Mouse (Mus musculus): Measurements from ENCODE around the gene Ccdc78. TPM values are rescaled to one million over a fixed set of nuclear protein-coding genes. Genes with fewer than 3 reads are reported as not detected.
A peak's percentile ranks its signal among the peaks of the same experiment; 100 is the strongest.

The Ccdc78 gene
- polyA plus RNA-seq, 1 experiment from 2014 or later, result 0.18 TPM

DNA sequence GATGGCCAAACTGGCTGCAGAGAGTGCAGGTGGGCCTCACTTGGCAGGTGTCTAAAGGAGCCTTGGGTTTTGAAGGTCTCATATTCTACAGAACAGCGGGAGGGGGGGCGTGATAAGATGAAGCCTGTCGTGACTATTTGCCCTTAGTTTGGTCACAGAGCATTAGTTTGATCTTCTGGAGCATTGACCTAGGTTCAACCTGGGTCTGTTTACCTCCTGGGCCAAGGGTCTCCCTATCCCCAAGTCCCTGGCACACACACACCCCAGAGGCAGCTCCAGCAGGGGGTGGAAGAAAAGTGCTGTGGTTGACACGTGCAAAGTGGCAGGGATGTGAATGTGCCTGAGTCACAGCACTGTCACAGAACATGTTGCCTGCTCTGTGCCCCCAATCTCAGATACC lies 24.5 kb downstream of the Ccdc78 start:
- no peak overlapping the region for H3K27ac ChIP-seq (replicated peaks; ENCODE audit: low read depth, low read length)
- WGBS, result 72% methylated on average over 4 of the region's 4 CpGs
- DNase-seq (no peak), ATAC-seq (ENCODE audit: low FRiP score, low TSS enrichment) (no peak)
- peak overlapping the region; percentile 86; the same call in 1 of the 2 replicates for H3K4me3 ChIP-seq (replicated peaks; ENCODE audit: low read depth, low read length)
- H3K4me1 ChIP-seq (ENCODE audit: control insufficient read depth, insufficient read depth, low read length), result peaks cover 41% of the 10 kb centered on the region
- peak overlapping the region; percentile 95 for H3K4me2 ChIP-seq (ENCODE audit: low read length)
- H3K27me3 ChIP-seq (ENCODE audit: control insufficient read depth, insufficient read depth, low read length), result no peaks in the 10 kb centered on the region
- 0 out of 2 replicates have a peak overlapping the region, but pooled peaks have one; percentile 16 for H3K9ac ChIP-seq (replicated peaks; ENCODE audit: low read length)
- no peaks in the 10 kb centered on the region for H3K9me3 ChIP-seq (ENCODE audit: control insufficient read depth, low read length)
- no peaks in the 10 kb centered on the region for H3K36me3 ChIP-seq (ENCODE audit: control insufficient read depth, insufficient read depth, low read length)

GRCm38 (mm10) chr17:25813471-25813870 lies 27.1 kb downstream of the Ccdc78 start:
- ATAC-seq (ENCODE audit: low FRiP score, low TSS enrichment) (no peak), DNase-seq (peak; percentile 78)
- 3% methylated on average over 20 of the region's 20 CpGs for WGBS
- Histone ChIP-seq H3K4me3 (replicated peaks; ENCODE audit: low read depth, low read length) (0 out of 2 replicates have a peak overlapping the region, but pooled peaks have one; percentile 10), H3K9me3 (ENCODE audit: control insufficient read depth, low read length) (no peaks in the 10 kb centered on the region), H3K9ac (replicated peaks; ENCODE audit: low read length) (peak overlapping the region; percentile 42; the same call in 1 of the 2 replicates), H3K36me3 (ENCODE audit: control insufficient read depth, insufficient read depth, low read length) (peaks cover 22% of the 10 kb centered on the region), H3K27ac (replicated peaks; ENCODE audit: low read depth, low read length) (no peak overlapping the region), H3K4me1 (ENCODE audit: control insufficient read depth, insufficient read depth, low read length) (peaks cover 34% of the 10 kb centered on the region), H3K27me3 (ENCODE audit: control insufficient read depth, insufficient read depth, low read length) (peaks cover 9% of the 10 kb centered on the region), H3K4me2 (ENCODE audit: low read length) (peak overlapping the region; percentile 41)

DNA sequence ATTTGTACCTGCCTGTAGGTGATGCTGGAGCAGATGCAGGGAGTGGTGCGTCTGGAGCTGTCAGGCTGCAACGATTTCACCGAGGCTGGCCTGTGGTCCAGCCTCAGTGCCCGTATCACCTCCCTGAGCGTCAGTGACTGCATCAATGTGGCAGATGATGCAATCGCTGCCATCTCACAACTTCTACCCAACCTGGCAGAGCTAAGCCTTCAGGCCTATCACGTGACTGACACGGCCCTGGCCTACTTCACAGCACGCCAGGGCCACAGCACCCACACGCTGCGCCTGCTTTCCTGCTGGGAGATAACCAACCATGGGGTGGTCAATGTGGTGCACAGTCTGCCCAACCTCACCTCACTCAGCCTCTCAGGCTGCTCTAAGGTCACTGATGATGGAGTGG lies 31.3 kb downstream of the Ccdc78 start:
- 93% methylated on average over 11 of the region's 11 CpGs for WGBS
- no peak for DNase-seq

GRCm38 (mm10) chr17:25818851-25819780 lies 32.7 kb downstream of the Ccdc78 start:
- Histone ChIP-seq H3K4me2 (ENCODE audit: low read length) (no peak overlapping the region), H3K27me3 (ENCODE audit: control insufficient read depth, insufficient read depth, low read length) (peaks cover 10% of the 10 kb centered on the region), H3K36me3 (ENCODE audit: control insufficient read depth, insufficient read depth, low read length) (peaks cover 38% of the 10 kb centered on the region), H3K4me1 (ENCODE audit: control insufficient read depth, insufficient read depth, low read length) (peaks cover 7% of the 10 kb centered on the region), H3K9me3 (ENCODE audit: control insufficient read depth, low read length) (no peaks in the 10 kb centered on the region), H3K9ac (replicated peaks; ENCODE audit: low read length) (no peak overlapping the region), H3K27ac (replicated peaks; ENCODE audit: low read depth, low read length) (no peak overlapping the region), H3K4me3 (replicated peaks; ENCODE audit: low read depth, low read length) (no peak overlapping the region)
- no peak for ATAC-seq (ENCODE audit: low FRiP score, low TSS enrichment)
- 10% methylated on average over 45 of the region's 46 CpGs for WGBS
- no peak for DNase-seq

More for the DNA sequence above, 31.3 kb downstream of the Ccdc78 start:
- Histone ChIP-seq H3K36me3 (ENCODE audit: control insufficient read depth, insufficient read depth, low read length) (peaks cover 38% of the 10 kb centered on the region), H3K9ac (replicated peaks; ENCODE audit: low read length) (no peak overlapping the region), H3K27me3 (ENCODE audit: control insufficient read depth, insufficient read depth, low read length) (peaks cover 10% of the 10 kb centered on the region), H3K4me2 (ENCODE audit: low read length) (no peak overlapping the region), H3K4me1 (ENCODE audit: control insufficient read depth, insufficient read depth, low read length) (peaks cover 10% of the 10 kb centered on the region), H3K4me3 (replicated peaks; ENCODE audit: low read depth, low read length) (no peak overlapping the region), H3K9me3 (ENCODE audit: control insufficient read depth, low read length) (no peaks in the 10 kb centered on the region), H3K27ac (replicated peaks; ENCODE audit: low read depth, low read length) (no peak overlapping the region)
- ATAC-seq (ENCODE audit: low FRiP score, low TSS enrichment), result no peak

DNA sequence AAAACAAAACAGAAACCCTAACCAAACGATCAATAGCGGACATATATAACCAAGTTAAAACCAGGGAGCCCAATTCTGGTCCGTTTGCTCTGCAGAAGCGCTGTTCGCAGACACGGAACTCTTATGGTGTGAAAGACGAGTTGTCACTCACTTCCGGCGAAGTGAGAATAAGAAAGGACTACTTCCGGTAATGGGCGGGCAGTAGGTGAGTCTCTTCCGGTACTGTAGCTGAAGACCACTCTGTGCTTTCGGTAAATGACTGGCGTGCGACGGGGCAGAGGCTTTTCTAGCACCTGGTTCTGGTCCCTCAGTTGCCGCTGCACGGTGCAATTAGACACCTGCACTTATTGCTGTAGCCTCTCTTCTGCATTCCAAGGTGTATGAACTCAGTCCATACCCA lies 37.1 kb downstream of the Ccdc78 start, which contains the start of gene Wdr24:
Wdr24 (plus strand) TSS at position 176 of the 400 bp plus-strand sequence.
- Histone ChIP-seq H3K4me2 (ENCODE audit: low read length) (peak within 1 kb of the TSS; percentile 97), H3K27me3 (ENCODE audit: control insufficient read depth, insufficient read depth, low read length) (peaks cover 1% of the 10 kb centered on the region; the same call in 1 of the 2 replicates), H3K36me3 (ENCODE audit: control insufficient read depth, insufficient read depth, low read length) (peaks cover 38% of the 10 kb centered on the region), H3K9me3 (ENCODE audit: control insufficient read depth, low read length) (no peaks in the 10 kb centered on the region), H3K9ac (replicated peaks; ENCODE audit: low read length) (peak within 1 kb of the TSS; percentile 72), H3K4me3 (replicated peaks; ENCODE audit: low read depth, low read length) (peak within 1 kb of the TSS; percentile 59), H3K27ac (replicated peaks; ENCODE audit: low read depth, low read length) (peak within 1 kb of the TSS; percentile 72), H3K4me1 (ENCODE audit: control insufficient read depth, insufficient read depth, low read length) (peaks cover 21% of the 10 kb centered on the region)
- ATAC-seq (ENCODE audit: low FRiP score, low TSS enrichment) (peak; percentile 66; the same call in 1 of the 2 replicates), DNase-seq (peak; percentile 94)
- WGBS, result under 1% methylated on average over 18 of the region's 18 CpGs

DNA sequence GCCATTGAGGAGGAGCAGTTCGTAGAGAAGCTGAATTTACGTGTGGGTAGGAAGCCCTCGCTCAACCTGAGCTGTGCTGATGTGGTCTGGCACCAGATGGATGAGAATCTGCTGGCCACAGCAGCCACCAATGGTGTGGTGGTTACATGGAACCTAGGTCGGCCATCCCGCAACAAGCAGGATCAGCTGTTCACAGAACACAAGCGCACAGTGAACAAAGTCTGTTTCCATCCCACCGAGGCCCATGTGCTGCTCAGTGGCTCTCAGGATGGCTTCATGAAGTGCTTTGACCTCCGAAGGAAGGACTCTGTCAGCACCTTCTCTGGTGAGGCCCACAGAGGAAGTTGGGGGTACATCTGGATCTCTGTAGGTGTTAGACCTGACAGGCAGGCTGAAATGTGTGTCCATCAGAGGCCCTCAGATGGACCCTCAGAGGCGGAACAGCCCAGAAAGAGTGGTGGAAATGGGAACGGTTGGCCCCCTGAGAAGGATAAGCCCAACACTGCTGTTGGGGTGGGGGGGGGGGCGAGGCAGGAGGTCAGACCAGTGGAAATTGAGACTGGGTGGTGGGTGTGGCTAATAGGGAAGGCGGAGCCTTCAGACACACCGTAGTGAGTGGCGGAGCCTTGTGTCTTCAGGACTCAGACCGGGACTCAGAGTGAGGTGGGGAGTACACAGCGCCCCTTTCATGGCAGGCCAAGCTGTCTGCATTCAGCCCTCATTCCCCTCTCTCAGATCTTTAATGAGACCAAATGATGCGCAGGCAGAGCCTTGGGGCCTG lies 38.2 kb downstream of the Ccdc78 start:
- no peak for DNase-seq
- Histone ChIP-seq H3K4me1 (ENCODE audit: control insufficient read depth, insufficient read depth, low read length) (peaks cover 23% of the 10 kb centered on the region), H3K36me3 (ENCODE audit: control insufficient read depth, insufficient read depth, low read length) (peaks cover 32% of the 10 kb centered on the region), H3K4me2 (ENCODE audit: low read length) (peak overlapping the region; percentile 97), H3K9me3 (ENCODE audit: control insufficient read depth, low read length) (no peaks in the 10 kb centered on the region), H3K27me3 (ENCODE audit: control insufficient read depth, insufficient read depth, low read length) (no peaks in the 10 kb centered on the region), H3K9ac (replicated peaks; ENCODE audit: low read length) (peak overlapping the region; percentile 72), H3K27ac (replicated peaks; ENCODE audit: low read depth, low read length) (no peak overlapping the region), H3K4me3 (replicated peaks; ENCODE audit: low read depth, low read length) (peak overlapping the region; percentile 59)
- no peak for ATAC-seq (ENCODE audit: low FRiP score, low TSS enrichment)
- WGBS, result 73% methylated on average over 17 of the region's 17 CpGs

GRCm38 (mm10) chr17:25825311-25825710 lies 38.9 kb downstream of the Ccdc78 start:
- Histone ChIP-seq H3K27me3 (ENCODE audit: control insufficient read depth, insufficient read depth, low read length) (no peaks in the 10 kb centered on the region), H3K9ac (replicated peaks; ENCODE audit: low read length) (no peak overlapping the region), H3K4me1 (ENCODE audit: control insufficient read depth, insufficient read depth, low read length) (peaks cover 29% of the 10 kb centered on the region), H3K4me3 (replicated peaks; ENCODE audit: low read depth, low read length) (no peak overlapping the region), H3K9me3 (ENCODE audit: control insufficient read depth, low read length) (no peaks in the 10 kb centered on the region), H3K27ac (replicated peaks; ENCODE audit: low read depth, low read length) (no peak overlapping the region), H3K4me2 (ENCODE audit: low read length) (peak overlapping the region; percentile 97), H3K36me3 (ENCODE audit: control insufficient read depth, insufficient read depth, low read length) (peaks cover 32% of the 10 kb centered on the region)
- WGBS, result 86% methylated on average over 6 of the region's 6 CpGs
- DNase-seq (no peak), ATAC-seq (ENCODE audit: low FRiP score, low TSS enrichment) (no peak)

- Histone ChIP-seq H3K4me2 (ENCODE audit: low read length) (no peak overlapping the region), H3K4me3 (replicated peaks; ENCODE audit: low read depth, low read length) (no peak overlapping the region), H3K27me3 (ENCODE audit: control insufficient read depth, insufficient read depth, low read length) (no peaks in the 10 kb centered on the region), H3K36me3 (ENCODE audit: control insufficient read depth, insufficient read depth, low read length) (peaks cover 38% of the 10 kb centered on the region), H3K9ac (replicated peaks; ENCODE audit: low read length) (no peak overlapping the region), H3K4me1 (ENCODE audit: control insufficient read depth, insufficient read depth, low read length) (peaks cover 29% of the 10 kb centered on the region), H3K9me3 (ENCODE audit: control insufficient read depth, low read length) (no peaks in the 10 kb centered on the region), H3K27ac (replicated peaks; ENCODE audit: low read depth, low read length) (no peak overlapping the region)
- no peak for DNase-seq
- 96% methylated on average over 27 of the region's 27 CpGs for WGBS
- no peak for ATAC-seq (ENCODE audit: low FRiP score, low TSS enrichment)
Measured at GRCm38 (mm10) chr17:25825984-25826570, 39.7 kb downstream of the Ccdc78 start.
